In the genomic region with DNA sequence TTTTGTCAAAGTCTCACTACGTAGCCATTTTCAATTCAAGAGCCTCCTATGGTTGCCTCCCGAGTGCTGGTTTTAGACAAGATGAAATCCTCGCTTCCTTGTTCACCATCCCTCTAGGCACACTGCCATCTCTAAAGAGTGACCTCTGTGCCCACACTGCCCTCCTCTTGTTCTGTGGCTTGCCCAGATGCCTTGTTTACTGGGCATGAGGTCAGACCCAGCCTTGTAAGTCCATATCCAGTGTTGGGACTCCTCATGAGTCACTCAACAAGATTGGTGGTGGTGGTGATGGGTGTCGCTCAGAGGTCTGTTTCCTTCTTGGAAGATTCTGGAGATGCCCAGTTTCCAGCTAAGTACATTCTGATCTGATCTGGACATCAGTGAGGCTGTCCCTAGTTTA, we compare ENCODE assay signal across 15 mouse cellular contexts.
"Had no signal": no experiment of that assay in that cellular context is flagged by ENCODE, and none has a peak within 500 bp of the region (broad histone marks: within the 10 kb centered on the region; RNA-seq: fewer than 3 reads in every experiment).

No protein-coding gene starts in this region.

- H3K27ac ChIP-seq: macrophage; midbrain, embryonic 12.5 days; neural tube, embryonic 12.5 days; stomach, embryonic 15.5 days; stomach, postnatal 0 days had no signal

- H3K9ac ChIP-seq: lung, embryonic 14.5 days; midbrain, embryonic 12.5 days; neural tube, embryonic 12.5 days; stomach, embryonic 15.5 days had no signal

- H3K4me2 ChIP-seq: lung, embryonic 14.5 days; midbrain, embryonic 12.5 days; neural tube, embryonic 12.5 days; stomach, embryonic 15.5 days had no signal

- H3K9me3 ChIP-seq: midbrain, embryonic 10.5 days; midbrain, embryonic 12.5 days; neural tube, embryonic 12.5 days; stomach, embryonic 15.5 days had no signal

- H3K4me1 ChIP-seq: stomach, embryonic 15.5 days had no signal

- DNase-seq: lung, adult 18-20 months; lung, embryonic 14.5 days; lung, postnatal 10 days; midbrain, embryonic 14.5 days; right cerebral cortex, postnatal 14 days; thymus, adult 2 months; thymus, postnatal 25 days; thymus, postnatal 4 days had no signal

- H3K27me3 ChIP-seq: midbrain, embryonic 12.5 days; neural tube, embryonic 12.5 days; stomach, embryonic 15.5 days had no signal

- H3K36me3 ChIP-seq: neural tube, embryonic 12.5 days; stomach, embryonic 15.5 days had no signal

- H3K4me3 ChIP-seq: midbrain, embryonic 10.5 days; midbrain, embryonic 12.5 days; neural tube, embryonic 12.5 days; stomach, embryonic 15.5 days had no signal

- ATAC-seq: midbrain, embryonic 16.5 days had no signal
